Mouse (Mus musculus) induced T-regulatory cell, adult 2 months (primary cell): ENCODE measurements around the gene Agbl2.
A peak's percentile ranks its signal among the peaks of the same experiment; 100 is the strongest.

Experiments used
- DNase-seq: peaks from one replicate; pipeline ENCODE4 v3.0.0-alpha.2; 2012; ENCODE audit warnings: low read depth

The Agbl2 gene

GRCm38 (mm10) chr2:90782458-90782857, at the start of gene Agbl2:
Gene Agbl2 (plus strand): TSS chr2:90782727.
- no peak for DNase-seq

GRCm38 (mm10) chr2:90735326-90735725, 47.2 kb upstream of the Agbl2 start:
- DNase-seq = no peak

GRCm38 (mm10) chr2:90738801-90739200, 43.7 kb upstream of the Agbl2 start:
- DNase-seq = no peak

- DNase-seq = no peak
Observed at GRCm38 (mm10) chr2:90739327-90739726, 43.2 kb upstream of the Agbl2 start.

- DNase-seq = no peak
Observed at GRCm38 (mm10) chr2:90739921-90740320, 42.6 kb upstream of the Agbl2 start.

- DNase-seq = peak; percentile 37
Observed at GRCm38 (mm10) chr2:90744285-90745052, 38.1 kb upstream of the Agbl2 start.

- DNase-seq = peak; percentile 99
Observed at GRCm38 (mm10) chr2:90745053-90745678, 37.4 kb upstream of the Agbl2 start, which contains the start of gene Fnbp4. Gene Fnbp4 (plus strand): TSS chr2:90745370.

- DNase-seq = peak; percentile 78
Observed at GRCm38 (mm10) chr2:90745740-90746537, 36.6 kb upstream of the Agbl2 start.

- DNase-seq = no peak
Observed at GRCm38 (mm10) chr2:90746538-90746865, 36.0 kb upstream of the Agbl2 start.

- no peak for DNase-seq
Observed at GRCm38 (mm10) chr2:90747131-90747530, 35.4 kb upstream of the Agbl2 start.

GRCm38 (mm10) chr2:90749676-90750459, 32.7 kb upstream of the Agbl2 start:
- DNase-seq = no peak

GRCm38 (mm10) chr2:90753565-90753964, 29.0 kb upstream of the Agbl2 start:
- no peak for DNase-seq

- DNase-seq = no peak
Observed at GRCm38 (mm10) chr2:90754188-90754587, 28.3 kb upstream of the Agbl2 start.

GRCm38 (mm10) chr2:90765123-90765522, 17.4 kb upstream of the Agbl2 start:
- no peak for DNase-seq

- no peak for DNase-seq
Observed at GRCm38 (mm10) chr2:90781323-90781722, 1.2 kb upstream of the Agbl2 start.

GRCm38 (mm10) chr2:90781938-90782337, 589 bp upstream of the Agbl2 start:
- DNase-seq = no peak

GRCm38 (mm10) chr2:90782901-90783486, 467 bp downstream of the Agbl2 start:
- DNase-seq = no peak

GRCm38 (mm10) chr2:90788126-90788525, 5.6 kb downstream of the Agbl2 start:
- DNase-seq = no peak

- DNase-seq = no peak
Observed at GRCm38 (mm10) chr2:90808241-90809126, 26.0 kb downstream of the Agbl2 start.

GRCm38 (mm10) chr2:90810751-90811150, 28.2 kb downstream of the Agbl2 start:
- DNase-seq = no peak

GRCm38 (mm10) chr2:90815266-90815665, 32.7 kb downstream of the Agbl2 start:
- no peak for DNase-seq
